Mouse (Mus musculus): ENCODE measurements around the gene Hnrnph3. TPM values are rescaled to one million over a fixed set of nuclear protein-coding genes. Genes with fewer than 3 reads are reported as not detected.

Gene Hnrnph3
- polyA plus RNA-seq, 1 experiment from 2014 or later: 242 TPM

- H3K4me1 ChIP-seq (replicated peaks): no peaks in the 10 kb centered on the region
- ATAC-seq: no peak
- H3K27me3 ChIP-seq: no peaks in the 10 kb centered on the region
- no peak overlapping the region for H3K4me3 ChIP-seq (replicated peaks)
- no peak overlapping the region for H3K27ac ChIP-seq
- H3K9me3 ChIP-seq: no peaks in the 10 kb centered on the region
- H3K9ac ChIP-seq (replicated peaks): no peak overlapping the region
- no peaks in the 10 kb centered on the region for H3K36me3 ChIP-seq
- 57% methylated on average over 6 of the region's 6 CpGs for WGBS
- no peak overlapping the region for H3K4me2 ChIP-seq (replicated peaks)
Measured at GRCm38 (mm10) chr10:63053007-63053406, 29.0 kb upstream of the Hnrnph3 start.

GRCm38 (mm10) chr10:63052011-63052410 lies 28.0 kb upstream of the Hnrnph3 start:
- Histone ChIP-seq H3K9ac (replicated peaks) (no peak overlapping the region), H3K4me3 (replicated peaks) (no peak overlapping the region), H3K27ac (no peak overlapping the region), H3K4me1 (replicated peaks) (no peaks in the 10 kb centered on the region), H3K27me3 (no peaks in the 10 kb centered on the region), H3K36me3 (no peaks in the 10 kb centered on the region), H3K9me3 (no peaks in the 10 kb centered on the region), H3K4me2 (replicated peaks) (no peak overlapping the region)
- WGBS: 86% methylated on average over 6 of the region's 6 CpGs
- no peak for ATAC-seq

- Histone ChIP-seq H3K4me1 (replicated peaks) (no peaks in the 10 kb centered on the region), H3K27ac (no peak overlapping the region), H3K4me3 (replicated peaks) (no peak overlapping the region), H3K9ac (replicated peaks) (no peak overlapping the region), H3K4me2 (replicated peaks) (no peak overlapping the region), H3K27me3 (no peaks in the 10 kb centered on the region), H3K9me3 (no peaks in the 10 kb centered on the region), H3K36me3 (no peaks in the 10 kb centered on the region)
- ATAC-seq: no peak
- WGBS: 75% methylated on average over 7 of the region's 7 CpGs
Measured at GRCm38 (mm10) chr10:63051267-63051666, 27.2 kb upstream of the Hnrnph3 start.

GRCm38 (mm10) chr10:63049106-63049505 lies 25.1 kb upstream of the Hnrnph3 start:
- H3K27me3 ChIP-seq: no peaks in the 10 kb centered on the region
- no peak overlapping the region for H3K4me3 ChIP-seq (replicated peaks)
- no peaks in the 10 kb centered on the region for H3K9me3 ChIP-seq
- H3K4me1 ChIP-seq (replicated peaks): no peaks in the 10 kb centered on the region
- H3K36me3 ChIP-seq: no peaks in the 10 kb centered on the region
- no peak overlapping the region for H3K9ac ChIP-seq (replicated peaks)
- WGBS: 92% methylated on average over 2 of the region's 2 CpGs
- ATAC-seq: no peak
- no peak overlapping the region for H3K27ac ChIP-seq
- H3K4me2 ChIP-seq (replicated peaks): no peak overlapping the region

GRCm38 (mm10) chr10:63047751-63048150 lies 23.7 kb upstream of the Hnrnph3 start:
- ATAC-seq: no peak
- Histone ChIP-seq H3K9ac (replicated peaks) (no peak overlapping the region), H3K4me3 (replicated peaks) (no peak overlapping the region), H3K9me3 (no peaks in the 10 kb centered on the region), H3K4me1 (replicated peaks) (no peaks in the 10 kb centered on the region), H3K27ac (no peak overlapping the region), H3K4me2 (replicated peaks) (no peak overlapping the region), H3K36me3 (no peaks in the 10 kb centered on the region), H3K27me3 (no peaks in the 10 kb centered on the region)
- 94% methylated on average over 8 of the region's 8 CpGs for WGBS

- H3K36me3 ChIP-seq: no peaks in the 10 kb centered on the region
- H3K4me1 ChIP-seq (replicated peaks): no peaks in the 10 kb centered on the region
- H3K9ac ChIP-seq (replicated peaks): no peak overlapping the region
- no peak overlapping the region for H3K4me3 ChIP-seq (replicated peaks)
- no peaks in the 10 kb centered on the region for H3K27me3 ChIP-seq
- ATAC-seq: no peak
- no peak overlapping the region for H3K27ac ChIP-seq
- WGBS: 71% methylated on average over 3 of the region's 3 CpGs
- H3K9me3 ChIP-seq: no peaks in the 10 kb centered on the region
- H3K4me2 ChIP-seq (replicated peaks): no peak overlapping the region
Measured at GRCm38 (mm10) chr10:63043154-63043553, 19.1 kb upstream of the Hnrnph3 start.

- no peaks in the 10 kb centered on the region for H3K36me3 ChIP-seq
Measured at GRCm38 (mm10) chr10:63039867-63040628, 16.0 kb upstream of the Hnrnph3 start.

GRCm38 (mm10) chr10:63038571-63039320 lies 14.7 kb upstream of the Hnrnph3 start:
- H3K36me3 ChIP-seq: no peaks in the 10 kb centered on the region
- WGBS: 86% methylated on average over 14 of the region's 14 CpGs
- no peak overlapping the region for H3K9ac ChIP-seq (replicated peaks)
- no peak for ATAC-seq
- no peak overlapping the region for H3K4me2 ChIP-seq (replicated peaks)
- H3K9me3 ChIP-seq: no peaks in the 10 kb centered on the region
- H3K4me1 ChIP-seq (replicated peaks): no peaks in the 10 kb centered on the region
- H3K27ac ChIP-seq: no peak overlapping the region
- no peaks in the 10 kb centered on the region for H3K27me3 ChIP-seq
- H3K4me3 ChIP-seq (replicated peaks): no peak overlapping the region

More at GRCm38 (mm10) chr10:63039867-63040628, 16.0 kb upstream of the Hnrnph3 start:
- Histone ChIP-seq H3K27me3 (no peaks in the 10 kb centered on the region), H3K4me1 (replicated peaks) (no peaks in the 10 kb centered on the region), H3K9ac (replicated peaks) (no peak overlapping the region), H3K9me3 (no peaks in the 10 kb centered on the region), H3K4me2 (replicated peaks) (no peak overlapping the region), H3K27ac (no peak overlapping the region), H3K4me3 (replicated peaks) (no peak overlapping the region)
- WGBS: 67% methylated on average over 5 of the region's 5 CpGs
- ATAC-seq: no peak

- 74% methylated on average over 3 of the region's 3 CpGs for WGBS
- H3K4me2 ChIP-seq (replicated peaks): no peak overlapping the region
- ATAC-seq: no peak
- no peak overlapping the region for H3K9ac ChIP-seq (replicated peaks)
- peaks cover 11% of the 10 kb centered on the region for H3K4me1 ChIP-seq (replicated peaks)
- H3K4me3 ChIP-seq (replicated peaks): no peak overlapping the region
- H3K27me3 ChIP-seq: no peaks in the 10 kb centered on the region
- H3K27ac ChIP-seq: no peak overlapping the region
- no peaks in the 10 kb centered on the region for H3K36me3 ChIP-seq
- H3K9me3 ChIP-seq: no peaks in the 10 kb centered on the region
Measured at GRCm38 (mm10) chr10:63032956-63033355, 8.9 kb upstream of the Hnrnph3 start.

GRCm38 (mm10) chr10:63032267-63032666 lies 8.2 kb upstream of the Hnrnph3 start:
- H3K9me3 ChIP-seq: no peaks in the 10 kb centered on the region
- H3K4me3 ChIP-seq (replicated peaks): no peak overlapping the region
- peaks cover 18% of the 10 kb centered on the region for H3K4me1 ChIP-seq (replicated peaks)
- H3K9ac ChIP-seq (replicated peaks): no peak overlapping the region
- no peaks in the 10 kb centered on the region for H3K36me3 ChIP-seq
- 77% methylated on average over 3 of the region's 3 CpGs for WGBS
- no peaks in the 10 kb centered on the region for H3K27me3 ChIP-seq
- no peak for ATAC-seq
- H3K4me2 ChIP-seq (replicated peaks): no peak overlapping the region
- no peak overlapping the region for H3K27ac ChIP-seq

GRCm38 (mm10) chr10:63028396-63028795 lies 4.4 kb upstream of the Hnrnph3 start:
- Histone ChIP-seq H3K36me3 (no peaks in the 10 kb centered on the region), H3K9ac (replicated peaks) (no peak overlapping the region), H3K4me3 (replicated peaks) (no peak overlapping the region), H3K27ac (peak overlapping the region; percentile 61), H3K27me3 (no peaks in the 10 kb centered on the region), H3K4me1 (replicated peaks) (peaks cover 42% of the 10 kb centered on the region), H3K4me2 (replicated peaks) (no peak overlapping the region), H3K9me3 (no peaks in the 10 kb centered on the region)
- ATAC-seq: no peak
- WGBS: 44% methylated on average over 4 of the region's 4 CpGs

GRCm38 (mm10) chr10:63027376-63028161 lies 3.6 kb upstream of the Hnrnph3 start:
- H3K4me1 ChIP-seq (replicated peaks): peaks cover 42% of the 10 kb centered on the region
- no peaks in the 10 kb centered on the region for H3K36me3 ChIP-seq
- no peaks in the 10 kb centered on the region for H3K27me3 ChIP-seq
- ATAC-seq: no peak
- H3K27ac ChIP-seq: peak overlapping the region; percentile 100
- 87% methylated on average over 10 of the region's 10 CpGs for WGBS
- H3K9me3 ChIP-seq: no peaks in the 10 kb centered on the region
- H3K4me2 ChIP-seq (replicated peaks): peak overlapping the region; percentile 92
- no peak overlapping the region for H3K9ac ChIP-seq (replicated peaks)
- H3K4me3 ChIP-seq (replicated peaks): no peak overlapping the region
